Mouse (Mus musculus): ENCODE data around the gene Ncln. TPM values are rescaled to one million over a fixed set of nuclear protein-coding genes. Genes with fewer than 3 reads are reported as not detected.
A peak's percentile ranks its signal among the peaks of the same experiment; 100 is the strongest.

Ncln gene
- polyA plus RNA-seq, 1 experiment from 2014 or later, result 54.9 TPM

GRCm38 (mm10) chr10:81534826-81535225 lies 38.6 kb upstream of the Ncln start:
- Histone ChIP-seq H3K36me3 (peaks cover 68% of the 10 kb centered on the region), H3K9me3 (replicated peaks) (no peaks in the 10 kb centered on the region)
- 64% methylated on average over 16 of the region's 16 CpGs for WGBS

GRCm38 (mm10) chr10:81526779-81527178 lies 30.6 kb upstream of the Ncln start:
- no peak overlapping the region for H3K4me3 ChIP-seq
- H3K27me3 ChIP-seq (replicated peaks), result no peaks in the 10 kb centered on the region
- H3K36me3 ChIP-seq, result peaks cover 31% of the 10 kb centered on the region
- WGBS, result 14% methylated on average over 14 of the region's 14 CpGs
- no peak overlapping the region for H3K4me2 ChIP-seq
- peaks cover 20% of the 10 kb centered on the region for H3K4me1 ChIP-seq (replicated peaks)
- H3K9me3 ChIP-seq (replicated peaks), result no peaks in the 10 kb centered on the region
- ATAC-seq (ENCODE audit: insufficient number of reproducible peaks, low FRiP score), result no peak; the same call in 1 of the 2 replicates
- H3K27ac ChIP-seq (ENCODE audit: poor library complexity, severe bottlenecking), result no peak overlapping the region
- no peak overlapping the region for H3K9ac ChIP-seq

More at GRCm38 (mm10) chr10:81534826-81535225, 38.6 kb upstream of the Ncln start:
- Histone ChIP-seq H3K27me3 (replicated peaks) (no peaks in the 10 kb centered on the region), H3K4me2 (no peak overlapping the region), H3K27ac (ENCODE audit: poor library complexity, severe bottlenecking) (no peak overlapping the region), H3K4me3 (no peak overlapping the region), H3K4me1 (replicated peaks) (peaks cover 22% of the 10 kb centered on the region), H3K9ac (no peak overlapping the region)
- ATAC-seq (ENCODE audit: insufficient number of reproducible peaks, low FRiP score), result no peak

- H3K9ac ChIP-seq, result peak overlapping the region; percentile 47
- ATAC-seq (ENCODE audit: insufficient number of reproducible peaks, low FRiP score), result 0 out of 2 replicates have a peak, but pooled peaks have one; percentile 31
- H3K36me3 ChIP-seq, result peaks cover 15% of the 10 kb centered on the region
- no peak overlapping the region for H3K4me2 ChIP-seq
- H3K27ac ChIP-seq (ENCODE audit: poor library complexity, severe bottlenecking), result 0 out of 2 replicates have a peak overlapping the region, but pooled peaks have one; percentile 59
- 36% methylated on average over 13 of the region's 13 CpGs for WGBS
- H3K4me1 ChIP-seq (replicated peaks), result peaks cover 20% of the 10 kb centered on the region
- H3K27me3 ChIP-seq (replicated peaks), result no peaks in the 10 kb centered on the region
- H3K4me3 ChIP-seq, result no peak overlapping the region
- no peaks in the 10 kb centered on the region for H3K9me3 ChIP-seq (replicated peaks)
These were observed 29.0 kb upstream of the Ncln start for GRCm38 (mm10) chr10:81525017-81525694.

- Histone ChIP-seq H3K27me3 (replicated peaks) (no peaks in the 10 kb centered on the region), H3K4me2 (peak within 1 kb of the TSS; percentile 58), H3K4me3 (peak within 1 kb of the TSS; percentile 28), H3K27ac (ENCODE audit: poor library complexity, severe bottlenecking) (peak within 1 kb of the TSS; percentile 59), H3K4me1 (replicated peaks) (peaks cover 20% of the 10 kb centered on the region), H3K9ac (peak within 1 kb of the TSS; percentile 54), H3K36me3 (peaks cover 5% of the 10 kb centered on the region), H3K9me3 (replicated peaks) (no peaks in the 10 kb centered on the region)
- 7% methylated on average over 9 of the region's 9 CpGs for WGBS
- ATAC-seq (ENCODE audit: insufficient number of reproducible peaks, low FRiP score), result peak; percentile 51; the same call in 1 of the 2 replicates
These were observed 27.9 kb upstream of the Ncln start, which contains the start of gene Gna15 for GRCm38 (mm10) chr10:81524051-81524605. TSS of gene Gna15 (minus strand) at chr10:81524225.

GRCm38 (mm10) chr10:81523570-81523969 lies 27.4 kb upstream of the Ncln start:
- Histone ChIP-seq H3K36me3 (no peaks in the 10 kb centered on the region), H3K4me1 (replicated peaks) (peaks cover 20% of the 10 kb centered on the region), H3K9ac (peak overlapping the region; percentile 54), H3K27ac (ENCODE audit: poor library complexity, severe bottlenecking) (peak overlapping the region; percentile 59), H3K4me2 (peak overlapping the region; percentile 58), H3K4me3 (peak overlapping the region; percentile 28), H3K9me3 (replicated peaks) (no peaks in the 10 kb centered on the region), H3K27me3 (replicated peaks) (no peaks in the 10 kb centered on the region)
- WGBS, result 9% methylated on average over 19 of the region's 19 CpGs
- ATAC-seq (ENCODE audit: insufficient number of reproducible peaks, low FRiP score), result no peak

GRCm38 (mm10) chr10:81523142-81523541 lies 26.9 kb upstream of the Ncln start:
- Histone ChIP-seq H3K4me3 (peak overlapping the region; percentile 28; the same call in 1 of the 2 replicates), H3K4me2 (peak overlapping the region; percentile 58), H3K9ac (no peak overlapping the region; the same call in 1 of the 2 replicates), H3K9me3 (replicated peaks) (no peaks in the 10 kb centered on the region), H3K4me1 (replicated peaks) (peaks cover 20% of the 10 kb centered on the region), H3K36me3 (no peaks in the 10 kb centered on the region), H3K27me3 (replicated peaks) (no peaks in the 10 kb centered on the region), H3K27ac (ENCODE audit: poor library complexity, severe bottlenecking) (no peak overlapping the region)
- ATAC-seq (ENCODE audit: insufficient number of reproducible peaks, low FRiP score), result no peak
- 62% methylated on average over 6 of the region's 6 CpGs for WGBS

- Histone ChIP-seq H3K4me3 (no peak overlapping the region), H3K4me1 (replicated peaks) (peaks cover 15% of the 10 kb centered on the region), H3K27ac (ENCODE audit: poor library complexity, severe bottlenecking) (no peak overlapping the region), H3K4me2 (no peak overlapping the region), H3K9me3 (replicated peaks) (no peaks in the 10 kb centered on the region), H3K27me3 (replicated peaks) (no peaks in the 10 kb centered on the region), H3K9ac (no peak overlapping the region), H3K36me3 (no peaks in the 10 kb centered on the region)
- 60% methylated on average over 3 of the region's 3 CpGs for WGBS
- ATAC-seq (ENCODE audit: insufficient number of reproducible peaks, low FRiP score), result no peak
These were observed 23.8 kb upstream of the Ncln start for GRCm38 (mm10) chr10:81519978-81520365.

- Histone ChIP-seq H3K27me3 (replicated peaks) (no peaks in the 10 kb centered on the region), H3K4me3 (no peak overlapping the region), H3K9ac (no peak overlapping the region), H3K9me3 (replicated peaks) (no peaks in the 10 kb centered on the region), H3K36me3 (0 out of 2 replicates have a peak, but pooled peaks cover 2% of the 10 kb centered on the region), H3K4me1 (replicated peaks) (peaks cover 11% of the 10 kb centered on the region), H3K27ac (ENCODE audit: poor library complexity, severe bottlenecking) (no peak overlapping the region), H3K4me2 (no peak overlapping the region)
- no peak for ATAC-seq (ENCODE audit: insufficient number of reproducible peaks, low FRiP score)
- 62% methylated on average over 6 of the region's 6 CpGs for WGBS
These were observed 23.2 kb upstream of the Ncln start for GRCm38 (mm10) chr10:81519227-81519977.

GRCm38 (mm10) chr10:81518546-81518945 lies 22.4 kb upstream of the Ncln start:
- peaks cover 3% of the 10 kb centered on the region; the same call in 1 of the 2 replicates for H3K4me1 ChIP-seq (replicated peaks)
- ATAC-seq (ENCODE audit: insufficient number of reproducible peaks, low FRiP score), result no peak
- H3K36me3 ChIP-seq, result 0 out of 2 replicates have a peak, but pooled peaks cover 4% of the 10 kb centered on the region
- no peak overlapping the region for H3K27ac ChIP-seq (ENCODE audit: poor library complexity, severe bottlenecking)
- H3K4me2 ChIP-seq, result no peak overlapping the region
- WGBS, result 18% methylated on average over 4 of the region's 4 CpGs
- H3K9me3 ChIP-seq (replicated peaks), result 0 out of 2 replicates have a peak, but pooled peaks cover 6% of the 10 kb centered on the region
- no peaks in the 10 kb centered on the region for H3K27me3 ChIP-seq (replicated peaks)
- H3K4me3 ChIP-seq, result no peak overlapping the region
- H3K9ac ChIP-seq, result no peak overlapping the region

- H3K4me1 ChIP-seq (replicated peaks), result no peaks in the 10 kb centered on the region
These were observed 21.0 kb upstream of the Ncln start for GRCm38 (mm10) chr10:81517227-81517626.

GRCm38 (mm10) chr10:81513798-81514197 lies 17.6 kb upstream of the Ncln start:
- H3K4me2 ChIP-seq, result no peak overlapping the region
- WGBS, result 83% methylated on average over 5 of the region's 5 CpGs

More at GRCm38 (mm10) chr10:81517227-81517626, 21.0 kb upstream of the Ncln start:
- Histone ChIP-seq H3K36me3 (0 out of 2 replicates have a peak, but pooled peaks cover 4% of the 10 kb centered on the region), H3K9me3 (replicated peaks) (0 out of 2 replicates have a peak, but pooled peaks cover 6% of the 10 kb centered on the region), H3K9ac (no peak overlapping the region), H3K4me2 (no peak overlapping the region), H3K4me3 (no peak overlapping the region), H3K27me3 (replicated peaks) (peaks cover 8% of the 10 kb centered on the region), H3K27ac (ENCODE audit: poor library complexity, severe bottlenecking) (no peak overlapping the region)
- no peak for ATAC-seq (ENCODE audit: insufficient number of reproducible peaks, low FRiP score)
- 72% methylated on average over 8 of the region's 8 CpGs for WGBS

More at GRCm38 (mm10) chr10:81513798-81514197, 17.6 kb upstream of the Ncln start:
- Histone ChIP-seq H3K4me1 (replicated peaks) (no peaks in the 10 kb centered on the region), H3K4me3 (no peak overlapping the region), H3K27me3 (replicated peaks) (peaks cover 23% of the 10 kb centered on the region), H3K9me3 (replicated peaks) (0 out of 2 replicates have a peak, but pooled peaks cover 6% of the 10 kb centered on the region), H3K27ac (ENCODE audit: poor library complexity, severe bottlenecking) (no peak overlapping the region), H3K9ac (no peak overlapping the region), H3K36me3 (0 out of 2 replicates have a peak, but pooled peaks cover 4% of the 10 kb centered on the region)
- ATAC-seq (ENCODE audit: insufficient number of reproducible peaks, low FRiP score), result no peak
